Mouse (Mus musculus) embryonic fibroblast, embryonic 13.5 days (primary cell): ENCODE measurements around the gene Serpina10.

Experiments used
- CTCF ChIP-seq: IDR thresholded peaks from 2 replicates; pipeline ENCODE4 v1.5.1; 2011; ENCODE audit warnings: mild to moderate bottlenecking, control low read depth, low read length, moderate library complexity, borderline replicate concordance; ENCODE audit not compliant: insufficient read depth
- POLR2A ChIP-seq: IDR thresholded peaks from 2 replicates; pipeline ENCODE4 v1.6.1; 2011; ENCODE audit warnings: low read depth, mild to moderate bottlenecking, control low read depth, low read length, moderate library complexity

GRCm38 (mm10) chr12:103653836-103654235 is 22.6 kb upstream of the Serpina10 start:
- no peak for TF ChIP-seq POLR2A
- TF ChIP-seq CTCF, result no peak
